Mouse (Mus musculus) retina, postnatal 7 days (tissue): ENCODE measurements around the gene Otub1.

Experiments used
- DNase-seq: peaks from one replicate; pipeline ENCODE4 v3.0.0-alpha.2; 2012; ENCODE audit warnings: low read depth, low spot score

The Otub1 gene

DNA sequence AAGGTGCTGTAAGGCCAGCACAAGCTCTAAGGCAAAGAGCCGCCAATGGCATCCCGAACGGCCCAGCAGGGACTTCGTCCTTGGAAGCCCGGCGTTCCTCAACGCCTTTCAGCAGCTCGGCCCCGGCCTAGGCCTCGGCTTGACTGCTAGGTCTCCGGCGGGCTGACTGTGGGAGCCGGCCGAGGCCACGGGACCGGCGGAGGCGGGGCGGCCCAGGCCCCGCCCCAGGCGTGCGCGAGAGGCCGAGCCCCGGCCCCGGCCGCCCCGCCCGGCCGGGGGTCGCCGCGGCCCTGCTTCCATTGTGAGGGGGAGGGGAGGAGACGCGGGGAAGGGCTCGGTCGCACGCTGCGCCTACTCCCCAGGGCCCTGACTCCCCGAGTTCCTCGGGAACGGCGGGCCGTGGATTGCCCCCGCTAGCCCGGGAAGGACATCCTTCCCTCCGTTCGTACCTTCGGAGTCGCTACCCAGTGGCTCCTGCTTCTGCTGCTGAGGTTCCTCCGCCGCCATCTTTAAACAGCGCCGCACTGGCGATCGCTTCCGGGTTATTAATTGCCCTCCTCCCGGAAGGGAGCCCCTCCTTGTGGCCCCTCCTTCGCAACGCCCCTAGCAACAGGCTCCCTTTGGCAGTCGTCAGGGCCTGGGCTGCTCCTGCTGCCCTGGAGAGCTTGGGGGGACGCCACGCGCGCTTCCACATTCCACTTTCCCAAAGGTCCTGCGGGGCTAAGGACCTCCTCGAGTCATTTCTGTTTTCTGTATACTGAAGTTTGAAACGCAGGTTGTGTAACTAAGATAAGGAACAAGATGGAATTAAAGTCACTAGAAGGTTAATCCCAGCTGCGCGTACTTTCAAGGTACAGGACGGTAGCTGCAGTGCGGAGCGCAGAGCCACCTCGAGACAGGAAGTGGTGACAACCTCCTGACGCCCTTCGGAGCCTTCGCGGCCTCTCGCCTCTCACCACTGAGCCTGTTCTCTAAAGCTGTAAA is at the start of gene Otub1:
TSS of gene Otub1 (minus strand) at position 564 of the 984 bp plus-strand sequence.
- peak; percentile 88 for DNase-seq

DNA sequence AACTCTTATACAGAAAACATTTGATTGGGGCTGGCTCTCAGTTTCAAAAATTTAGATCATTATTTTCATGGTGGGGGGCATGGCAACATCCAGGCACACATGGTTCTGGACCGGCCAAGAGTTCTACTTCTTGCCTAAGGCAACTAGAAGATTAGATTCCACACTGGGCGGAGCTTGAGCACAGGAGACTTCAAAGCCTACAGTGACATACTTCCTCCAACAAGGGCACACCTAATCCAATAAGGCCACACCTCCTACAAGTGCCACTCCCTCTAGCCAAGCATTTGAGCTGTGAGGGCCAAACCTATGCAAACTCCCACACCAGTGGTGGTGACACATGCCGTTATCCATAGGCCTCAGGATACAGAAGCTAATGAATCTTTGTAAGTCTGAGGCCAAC is 39.9 kb upstream of the Otub1 start:
- no peak for DNase-seq

DNA sequence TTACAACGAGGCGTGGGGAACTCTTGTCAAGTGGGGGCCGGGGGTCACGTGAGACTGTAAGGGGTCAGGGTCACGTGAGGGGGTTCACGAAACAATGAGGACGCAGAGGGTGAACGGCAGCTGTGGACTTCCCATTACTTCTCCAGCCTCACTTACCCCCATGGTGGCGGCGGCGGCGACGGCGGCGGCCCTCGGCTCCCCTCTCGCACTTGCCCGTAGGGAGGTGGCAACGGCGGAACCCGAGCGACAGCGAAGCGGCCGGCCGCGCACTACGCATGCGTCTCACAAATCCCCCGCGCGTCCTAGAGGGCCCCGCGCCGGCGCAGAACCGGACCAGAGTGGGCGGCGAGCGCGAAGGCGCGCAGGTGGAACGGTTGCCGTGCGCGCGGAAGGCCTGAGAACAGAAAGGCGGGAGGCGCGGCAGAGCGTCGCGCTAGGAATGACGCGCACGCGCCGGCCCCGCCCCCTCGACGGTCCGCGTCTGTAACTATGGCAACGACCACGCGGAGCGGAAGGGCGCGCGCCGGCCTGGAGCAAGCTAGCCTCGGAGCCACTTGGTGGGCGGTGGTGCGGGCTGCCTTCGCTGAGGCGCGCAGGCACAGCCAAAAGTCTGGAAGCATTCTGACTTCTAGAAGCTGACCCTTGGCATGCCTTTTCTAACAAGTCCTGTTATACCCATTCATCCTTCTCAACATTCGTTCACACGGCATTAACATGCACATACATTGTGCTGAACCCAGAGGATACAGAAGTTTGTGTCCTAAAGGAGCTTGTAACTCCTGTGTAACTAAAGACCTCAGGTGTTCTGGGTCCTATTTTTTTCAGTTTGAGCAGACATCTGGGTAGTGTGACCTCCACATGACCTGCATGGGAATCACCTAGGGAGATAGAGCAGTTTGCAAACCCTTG is 34.9 kb upstream of the Otub1 start, which contains the start of gene Naa40:
TSS of gene Naa40 (minus strand) at position 402 of the 909 bp plus-strand sequence.
- peak; percentile 95 for DNase-seq

DNA sequence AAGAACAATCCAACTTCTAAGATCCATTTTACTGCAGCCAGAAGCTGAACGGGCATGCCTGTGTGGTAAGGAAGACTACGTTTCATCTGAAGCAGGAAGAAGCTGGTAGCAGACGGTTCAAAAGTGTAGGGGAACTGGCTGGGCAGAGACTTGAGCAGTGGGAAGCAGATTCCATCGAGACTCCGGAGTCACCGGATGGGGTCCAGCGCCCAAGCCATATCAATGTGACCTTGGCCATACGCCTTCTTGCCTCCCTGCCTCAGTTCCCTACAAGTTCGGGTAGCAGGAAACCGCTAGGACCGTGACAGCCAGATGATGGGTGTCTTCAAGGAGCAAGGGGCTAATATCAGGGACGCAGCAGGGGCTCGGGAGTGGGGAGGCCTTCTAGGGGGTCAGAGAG is 34.2 kb upstream of the Otub1 start:
- no peak for DNase-seq

DNA sequence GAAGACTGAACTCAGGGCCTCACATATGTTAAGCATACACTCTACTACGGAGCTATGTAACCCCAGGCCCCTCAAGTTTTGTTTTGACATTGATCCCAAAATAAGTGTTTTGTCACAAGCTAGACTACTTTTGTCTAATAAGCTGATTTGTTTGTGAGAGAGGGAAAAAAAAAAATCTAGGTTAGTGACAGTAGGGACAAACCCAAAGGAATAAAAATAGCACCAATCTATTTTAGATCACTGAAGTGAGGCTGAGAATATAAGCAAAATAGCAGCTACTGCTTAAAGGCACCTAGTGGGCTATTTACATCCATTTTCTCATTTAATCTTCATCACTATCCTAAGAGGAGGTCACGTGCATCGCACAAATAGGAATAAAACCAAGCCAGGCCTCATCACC is 33.5 kb upstream of the Otub1 start:
- no peak for DNase-seq

- no peak for DNase-seq
Measured at GRCm38 (mm10) chr19:7236742-7237141, 30.6 kb upstream of the Otub1 start.

DNA sequence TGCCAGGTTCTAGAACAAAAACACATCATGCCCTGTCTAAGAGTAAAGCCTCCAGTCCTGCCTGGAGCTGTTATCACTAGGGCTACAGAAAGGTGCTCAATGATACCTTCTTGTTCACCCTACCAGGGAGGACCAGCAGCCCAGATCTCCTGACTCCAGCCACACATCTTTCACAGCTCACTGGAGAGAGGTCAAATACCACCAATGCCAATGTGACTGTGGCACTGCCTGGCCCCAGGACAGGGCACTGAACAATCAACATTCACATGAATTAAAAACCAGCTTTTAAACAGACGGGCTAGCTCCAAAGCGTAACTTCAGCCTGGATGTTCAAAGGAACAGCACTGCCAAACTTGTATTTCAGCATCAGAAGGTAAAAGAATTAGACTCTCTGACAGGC is 29.9 kb upstream of the Otub1 start:
- DNase-seq, result no peak

DNA sequence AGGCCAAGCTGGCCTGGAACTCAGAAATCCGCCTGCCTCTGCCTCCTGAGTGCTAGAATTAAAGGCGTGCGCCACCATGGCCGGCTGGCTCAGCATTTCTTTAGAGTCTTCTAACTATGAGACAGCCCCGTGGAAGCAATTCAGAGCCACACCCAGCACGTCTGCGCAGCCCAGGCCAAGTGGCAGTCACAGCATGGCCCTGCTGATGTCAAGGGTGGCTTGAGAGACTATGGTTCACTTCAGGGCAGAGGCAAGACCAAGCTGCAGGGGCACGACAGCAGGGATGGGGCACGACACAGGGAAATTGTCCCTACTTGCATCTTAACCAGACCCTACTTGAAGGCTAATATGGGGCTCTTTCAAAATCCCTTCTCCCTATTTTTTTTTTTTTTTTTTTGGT is 29.3 kb upstream of the Otub1 start:
- DNase-seq, result no peak

DNA sequence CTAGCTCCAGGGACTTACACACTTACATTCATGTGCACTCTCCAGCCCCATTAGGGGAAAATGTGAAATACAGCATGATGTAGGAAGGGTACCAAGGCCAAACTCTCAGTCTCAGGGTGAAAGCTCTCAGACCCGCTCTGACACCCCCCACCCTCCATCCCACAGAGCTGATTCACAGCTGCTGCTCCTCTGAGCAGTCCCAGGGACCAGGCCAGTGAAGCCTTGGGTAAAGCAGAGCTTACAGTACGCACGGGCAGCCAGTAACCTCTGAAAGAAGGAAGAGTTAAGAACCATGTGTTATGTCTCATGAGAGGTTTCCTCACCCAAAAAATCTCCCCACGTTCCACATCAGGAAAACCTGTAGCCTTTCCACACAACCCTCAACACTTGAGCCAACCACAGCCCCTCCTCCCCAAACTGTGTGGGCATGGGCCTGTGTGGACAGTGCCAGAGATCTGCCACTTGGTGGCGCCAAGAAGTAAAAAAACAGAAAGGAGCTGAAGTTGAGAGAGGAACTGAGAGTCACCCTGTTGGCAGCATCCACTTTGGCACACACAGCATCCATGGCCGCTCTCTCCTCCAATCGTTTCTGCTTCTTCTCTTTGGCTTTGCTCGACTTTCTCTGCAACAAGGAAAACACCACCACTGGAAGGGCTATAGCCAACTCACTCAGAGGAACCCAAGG is 28.6 kb upstream of the Otub1 start:
- DNase-seq, result peak; percentile 71

- no peak for DNase-seq
Measured at GRCm38 (mm10) chr19:7226511-7226914, 20.4 kb upstream of the Otub1 start.

- no peak for DNase-seq
Measured at GRCm38 (mm10) chr19:7225096-7225690, 19.1 kb upstream of the Otub1 start.

- DNase-seq, result no peak
Measured at GRCm38 (mm10) chr19:7224253-7224652, 18.1 kb upstream of the Otub1 start.

GRCm38 (mm10) chr19:7223488-7223887 is 17.4 kb upstream of the Otub1 start:
- DNase-seq, result no peak

- no peak for DNase-seq
Measured at GRCm38 (mm10) chr19:7222196-7222595, 16.1 kb upstream of the Otub1 start.

DNA sequence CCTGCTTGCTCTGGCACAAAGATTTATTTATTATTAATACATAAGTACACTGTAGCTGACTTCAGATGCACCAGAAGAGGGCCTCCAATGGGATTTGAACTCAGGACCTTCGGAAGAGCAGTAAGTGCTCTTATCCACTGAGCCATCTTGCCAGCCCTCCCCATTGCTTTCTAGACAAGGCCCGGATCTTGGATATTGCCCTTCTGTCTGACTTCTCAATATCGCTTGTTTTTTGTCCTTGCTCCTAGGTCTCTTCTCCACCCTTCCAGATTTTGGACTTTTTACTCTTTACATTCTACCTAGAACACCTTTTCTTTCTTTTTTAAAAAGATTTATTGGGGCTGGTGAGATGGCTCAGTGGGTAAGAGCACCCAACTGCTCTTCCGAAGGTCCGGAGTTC is 12.6 kb upstream of the Otub1 start:
- DNase-seq, result no peak

GRCm38 (mm10) chr19:7217926-7218267 is 11.8 kb upstream of the Otub1 start:
- no peak for DNase-seq

DNA sequence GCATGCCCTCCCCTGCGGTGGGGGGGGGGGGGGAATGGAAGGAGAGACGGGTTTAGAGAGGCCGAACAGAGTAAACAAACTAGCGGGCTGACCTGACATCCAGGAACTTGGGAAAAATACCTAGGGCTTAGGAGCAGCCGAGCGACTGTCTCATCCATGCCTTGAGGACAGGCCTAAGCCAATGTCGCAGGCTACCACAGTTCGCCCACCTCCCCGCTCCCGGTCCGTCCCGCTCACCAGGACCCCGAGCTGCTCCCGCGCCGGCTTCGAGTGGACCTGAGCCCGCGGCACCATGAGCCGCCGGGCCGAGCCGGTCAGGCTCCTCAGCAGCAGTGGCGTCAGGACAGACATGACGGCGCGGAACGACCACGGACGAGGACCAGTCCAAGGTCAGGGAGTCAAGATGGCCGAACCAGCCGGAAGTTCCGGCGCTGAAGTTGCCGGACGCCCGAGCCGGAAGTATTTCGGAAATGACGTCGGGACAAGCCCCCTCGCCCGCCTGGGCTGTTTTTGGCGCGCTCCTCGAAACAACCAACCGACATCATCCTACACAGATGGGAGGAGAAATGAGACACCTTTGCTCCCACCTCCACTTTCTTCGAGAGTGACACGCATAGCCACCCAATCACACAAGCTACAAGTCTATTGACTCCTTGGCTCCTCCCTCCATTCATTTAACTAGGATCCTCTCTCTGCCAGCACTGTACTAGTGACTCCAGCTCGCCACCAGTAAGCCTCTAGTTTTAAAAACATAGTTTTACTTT is 11.2 kb upstream of the Otub1 start, which contains the start of gene Cox8a:
TSS of gene Cox8a (minus strand) at position 455 of the 764 bp plus-strand sequence.
- peak; percentile 96 for DNase-seq

DNA sequence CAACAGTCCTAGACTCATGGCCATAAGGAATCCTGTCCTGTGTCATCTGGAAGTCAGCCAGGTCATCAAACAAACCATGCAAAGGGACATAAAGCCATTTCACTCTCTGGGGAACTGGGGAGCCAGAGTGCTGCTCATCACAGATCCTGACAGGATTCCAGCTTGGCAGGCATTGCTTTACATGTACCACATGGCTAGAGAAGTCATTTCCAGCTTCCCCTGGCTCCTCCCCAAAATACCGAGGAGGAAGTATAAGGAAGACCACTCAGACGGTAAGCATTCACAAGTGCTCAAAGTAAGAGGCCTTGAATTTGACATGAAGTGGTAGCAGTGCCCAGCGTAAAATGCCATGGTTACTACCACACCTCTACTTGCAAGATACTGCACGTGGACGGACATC is 8.4 kb upstream of the Otub1 start:
- no peak for DNase-seq

- peak; percentile 70 for DNase-seq
Measured at GRCm38 (mm10) chr19:7213010-7213409, 6.9 kb upstream of the Otub1 start.

GRCm38 (mm10) chr19:7212216-7212615 is 6.1 kb upstream of the Otub1 start:
- DNase-seq, result peak; percentile 49
